Mouse (Mus musculus): ENCODE results near the gene Rps6kl1. TPM values are rescaled to one million over a fixed set of nuclear protein-coding genes. Genes with fewer than 3 reads are reported as not detected.
A peak's percentile ranks its signal among the peaks of the same experiment; 100 is the strongest.
"Not testable (repeated sequence)": the region's sequence is repeated elsewhere in the genome, so short reads cannot be mapped to it uniquely, and the experiment has no call there.

Gene Rps6kl1
- polyA plus RNA-seq, 1 experiment from 2014 or later = 1.1 TPM

DNA sequence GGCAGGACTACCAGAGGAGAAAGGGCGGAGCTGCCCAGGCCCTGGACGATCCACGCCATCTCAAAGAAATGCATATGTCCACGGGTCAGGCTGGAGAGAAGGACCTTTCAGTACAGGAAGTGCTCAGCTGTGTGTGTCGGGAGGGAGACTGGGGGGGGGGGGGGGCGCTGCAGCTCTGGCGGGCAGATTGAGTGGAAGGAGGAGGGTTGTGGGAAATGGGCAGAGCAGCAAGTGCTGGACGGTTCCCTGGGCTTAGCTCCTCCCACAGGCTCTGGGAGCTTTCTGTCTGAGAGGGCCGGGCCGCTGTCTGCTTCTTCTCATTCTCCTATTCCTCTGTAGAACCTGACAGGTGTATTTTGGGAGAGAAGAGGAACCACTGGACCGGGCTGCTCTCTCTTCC, 4.7 kb downstream of the Rps6kl1 start:
- Histone ChIP-seq H3K9ac (ENCODE audit: low read depth, low read length) (0 out of 2 replicates have a peak overlapping the region, but pooled peaks have one; percentile 4), H3K4me2 (ENCODE audit: low read length) (no peak overlapping the region), H3K27ac (no peak overlapping the region), H3K9me3 (replicated peaks; ENCODE audit: low read length) (no peaks in the 10 kb centered on the region), H3K27me3 (ENCODE audit: insufficient read depth, low read length) (peaks cover 6% of the 10 kb centered on the region), H3K36me3 (ENCODE audit: insufficient read depth, low read length) (no peaks in the 10 kb centered on the region), H3K4me3 (replicated peaks; ENCODE audit: low read depth, low read length) (no peak overlapping the region), H3K4me1 (replicated peaks; ENCODE audit: insufficient read depth, low read length) (peaks cover 7% of the 10 kb centered on the region; the same call in 1 of the 2 replicates)
- WGBS = 28% methylated on average over 9 of the region's 11 CpGs
- DNase-seq (ENCODE audit: low spot score) = peak; percentile 60
- TF ChIP-seq CTCF (IDR thresholded peaks at IDR 0.05; ENCODE audit: low read depth) = no peak
- ATAC-seq (replicated peaks; ENCODE audit: low FRiP score, low read depth) = peak; percentile 12; the same call in 1 of the 2 replicates

DNA sequence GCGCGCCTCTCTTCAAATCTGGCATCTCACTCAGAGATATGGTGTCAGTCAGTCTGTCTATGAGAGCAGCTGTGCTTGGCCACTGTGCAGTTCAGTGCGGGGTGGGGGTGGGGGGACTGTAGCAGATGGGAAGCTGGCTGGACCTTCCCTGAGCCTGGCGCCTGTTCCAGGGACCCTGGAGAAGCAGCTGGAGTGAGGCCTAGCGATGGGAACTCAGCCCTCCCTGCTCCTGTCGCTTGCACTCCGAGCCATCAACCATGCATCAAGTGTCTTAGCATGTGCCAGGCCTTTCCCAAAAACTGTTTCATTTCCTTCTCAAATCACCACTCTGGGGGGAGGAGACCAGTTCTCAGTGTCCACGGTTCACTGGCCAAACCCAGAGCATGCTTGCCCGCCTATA, 5.4 kb downstream of the Rps6kl1 start:
- no peak overlapping the region for H3K4me2 ChIP-seq (ENCODE audit: low read length)
- DNase-seq (ENCODE audit: low spot score) (no peak), ATAC-seq (replicated peaks; ENCODE audit: low FRiP score, low read depth) (no peak)
- no peak overlapping the region for H3K27ac ChIP-seq
- TF ChIP-seq CTCF (IDR thresholded peaks at IDR 0.05; ENCODE audit: low read depth) = no peak
- H3K9ac ChIP-seq (ENCODE audit: low read depth, low read length) = no peak overlapping the region
- H3K36me3 ChIP-seq (ENCODE audit: insufficient read depth, low read length) = no peaks in the 10 kb centered on the region
- WGBS = 48% methylated on average over 9 of the region's 9 CpGs
- peaks cover 3% of the 10 kb centered on the region for H3K27me3 ChIP-seq (ENCODE audit: insufficient read depth, low read length)
- H3K4me3 ChIP-seq (replicated peaks; ENCODE audit: low read depth, low read length) = no peak overlapping the region
- H3K4me1 ChIP-seq (replicated peaks; ENCODE audit: insufficient read depth, low read length) = 0 out of 2 replicates have a peak, but pooled peaks cover 2% of the 10 kb centered on the region
- no peaks in the 10 kb centered on the region for H3K9me3 ChIP-seq (replicated peaks; ENCODE audit: low read length)

DNA sequence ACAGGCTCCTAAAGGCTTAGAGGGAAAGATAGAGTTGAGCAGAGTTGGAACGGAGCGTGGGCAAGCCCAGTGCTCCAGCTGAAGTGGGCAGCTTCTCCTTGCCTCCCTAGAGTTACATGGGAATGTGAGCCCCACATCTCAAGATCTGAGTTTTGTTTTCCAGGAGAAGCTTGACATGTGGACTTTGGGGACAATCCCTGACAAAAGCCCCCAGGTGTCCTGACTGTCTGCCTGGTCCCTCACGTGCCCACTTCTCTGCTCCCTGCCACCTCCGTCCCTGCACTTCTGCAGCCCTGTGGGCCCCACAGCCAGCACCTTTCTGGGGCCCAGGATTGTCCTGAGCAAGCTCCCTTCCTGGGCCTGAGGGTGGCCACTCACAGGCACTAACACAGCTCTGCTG, 6.2 kb downstream of the Rps6kl1 start:
- no peaks in the 10 kb centered on the region for H3K27me3 ChIP-seq (ENCODE audit: insufficient read depth, low read length)
- ATAC-seq (replicated peaks; ENCODE audit: low FRiP score, low read depth) = no peak
- H3K4me1 ChIP-seq (replicated peaks; ENCODE audit: insufficient read depth, low read length) = no peaks in the 10 kb centered on the region
- no peak overlapping the region for H3K4me2 ChIP-seq (ENCODE audit: low read length)
- no peak for TF ChIP-seq CTCF (IDR thresholded peaks at IDR 0.05; ENCODE audit: low read depth)
- H3K9me3 ChIP-seq (replicated peaks; ENCODE audit: low read length) = no peaks in the 10 kb centered on the region
- H3K36me3 ChIP-seq (ENCODE audit: insufficient read depth, low read length) = no peaks in the 10 kb centered on the region
- no peak overlapping the region for H3K27ac ChIP-seq
- H3K9ac ChIP-seq (ENCODE audit: low read depth, low read length) = no peak overlapping the region
- H3K4me3 ChIP-seq (replicated peaks; ENCODE audit: low read depth, low read length) = no peak overlapping the region
- 96% methylated on average over 4 of the region's 4 CpGs for WGBS
- no peak for DNase-seq (ENCODE audit: low spot score)

DNA sequence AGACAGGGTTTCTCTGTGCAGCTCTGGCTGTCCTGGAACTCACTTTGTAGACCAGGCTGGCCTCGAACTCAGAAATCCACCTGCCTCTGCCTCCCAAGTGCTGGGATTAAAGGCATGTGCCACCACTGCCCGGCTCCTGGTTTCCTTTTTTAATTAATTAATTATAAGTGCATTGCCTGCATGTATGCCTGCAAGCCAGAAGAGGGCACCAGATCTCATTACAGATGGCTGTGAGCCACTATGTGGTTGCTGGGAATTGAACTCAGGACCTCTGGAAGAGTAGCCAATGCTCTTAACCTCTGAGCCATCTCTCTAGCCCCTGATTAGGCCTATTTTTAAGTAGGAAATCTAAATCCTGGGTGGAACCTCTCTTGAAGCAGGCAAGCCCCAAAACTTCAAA, 6.8 kb downstream of the Rps6kl1 start:
- H3K36me3 ChIP-seq (ENCODE audit: insufficient read depth, low read length); H3K9ac ChIP-seq (ENCODE audit: low read depth, low read length); H3K27me3 ChIP-seq (ENCODE audit: insufficient read depth, low read length); DNase-seq (ENCODE audit: low spot score); H3K27ac ChIP-seq; H3K4me3 ChIP-seq (replicated peaks; ENCODE audit: low read depth, low read length); ATAC-seq (replicated peaks; ENCODE audit: low FRiP score, low read depth); H3K9me3 ChIP-seq (replicated peaks; ENCODE audit: low read length); H3K4me2 ChIP-seq (ENCODE audit: low read length); H3K4me1 ChIP-seq (replicated peaks; ENCODE audit: insufficient read depth, low read length): not testable (repeated sequence)
- 77% methylated on average over 2 of the region's 2 CpGs for WGBS
- peak; percentile 52 for TF ChIP-seq CTCF (IDR thresholded peaks at IDR 0.05; ENCODE audit: low read depth)

DNA sequence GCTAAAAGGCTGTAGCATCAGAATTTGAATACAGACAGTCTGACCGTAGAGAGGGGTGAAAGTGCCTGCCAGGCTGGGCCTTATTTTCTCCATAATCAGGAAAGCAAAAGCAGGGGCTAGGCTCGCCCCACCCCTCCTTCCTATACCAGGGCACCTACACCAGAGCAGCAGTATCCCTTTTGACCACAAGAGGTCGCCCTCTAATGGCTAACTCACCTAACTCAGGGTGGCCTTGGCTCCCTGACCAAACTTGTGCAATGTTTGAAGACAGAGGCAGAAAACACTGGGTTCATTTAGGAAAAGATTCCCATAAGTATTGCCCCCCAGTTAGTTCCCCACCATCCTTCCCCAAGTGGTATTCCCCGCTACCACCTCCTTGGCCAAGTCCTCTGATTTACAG, 8.3 kb downstream of the Rps6kl1 start:
- ATAC-seq (replicated peaks; ENCODE audit: low FRiP score, low read depth) = no peak
- no peaks in the 10 kb centered on the region for H3K9me3 ChIP-seq (replicated peaks; ENCODE audit: low read length)
- H3K4me1 ChIP-seq (replicated peaks; ENCODE audit: insufficient read depth, low read length) = no peaks in the 10 kb centered on the region
- H3K27ac ChIP-seq = no peak overlapping the region
- DNase-seq (ENCODE audit: low spot score) = peak; percentile 89
- no peak overlapping the region for H3K9ac ChIP-seq (ENCODE audit: low read depth, low read length)
- H3K27me3 ChIP-seq (ENCODE audit: insufficient read depth, low read length) = no peaks in the 10 kb centered on the region
- no peak overlapping the region for H3K4me2 ChIP-seq (ENCODE audit: low read length)
- H3K36me3 ChIP-seq (ENCODE audit: insufficient read depth, low read length) = no peaks in the 10 kb centered on the region
- no peak overlapping the region for H3K4me3 ChIP-seq (replicated peaks; ENCODE audit: low read depth, low read length)
- peak; percentile 95 for TF ChIP-seq CTCF (IDR thresholded peaks at IDR 0.05; ENCODE audit: low read depth)
- 14% methylated on average over 4 of the region's 4 CpGs for WGBS

DNA sequence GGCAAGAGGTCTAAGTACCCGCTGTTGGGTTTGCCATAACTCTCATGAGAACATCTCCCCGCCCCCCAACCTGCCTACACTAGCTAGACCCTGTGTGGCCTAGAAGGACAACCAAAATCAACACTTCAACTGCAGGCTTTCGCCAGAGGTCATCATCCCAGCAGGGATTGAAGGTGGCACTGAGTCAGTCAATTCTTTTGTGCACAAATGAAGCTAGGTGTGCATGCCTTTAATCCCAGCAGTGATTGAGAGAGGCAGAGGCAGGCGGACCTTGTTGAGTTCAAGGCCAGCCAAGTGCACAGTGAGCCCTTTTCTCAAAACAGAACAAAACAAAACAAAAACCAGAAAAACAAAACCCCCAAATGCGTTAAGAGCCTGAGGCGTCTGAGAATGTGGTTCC, 10.0 kb downstream of the Rps6kl1 start:
- Histone ChIP-seq H3K9me3 (replicated peaks; ENCODE audit: low read length) (no peaks in the 10 kb centered on the region), H3K27ac (no peak overlapping the region), H3K4me3 (replicated peaks; ENCODE audit: low read depth, low read length) (no peak overlapping the region), H3K4me1 (replicated peaks; ENCODE audit: insufficient read depth, low read length) (no peaks in the 10 kb centered on the region), H3K9ac (ENCODE audit: low read depth, low read length) (no peak overlapping the region), H3K27me3 (ENCODE audit: insufficient read depth, low read length) (no peaks in the 10 kb centered on the region), H3K36me3 (ENCODE audit: insufficient read depth, low read length) (no peaks in the 10 kb centered on the region), H3K4me2 (ENCODE audit: low read length) (no peak overlapping the region)
- TF ChIP-seq CTCF (IDR thresholded peaks at IDR 0.05; ENCODE audit: low read depth) = no peak
- ATAC-seq (replicated peaks; ENCODE audit: low FRiP score, low read depth) (no peak), DNase-seq (ENCODE audit: low spot score) (no peak)
- 78% methylated on average over 6 of the region's 6 CpGs for WGBS

DNA sequence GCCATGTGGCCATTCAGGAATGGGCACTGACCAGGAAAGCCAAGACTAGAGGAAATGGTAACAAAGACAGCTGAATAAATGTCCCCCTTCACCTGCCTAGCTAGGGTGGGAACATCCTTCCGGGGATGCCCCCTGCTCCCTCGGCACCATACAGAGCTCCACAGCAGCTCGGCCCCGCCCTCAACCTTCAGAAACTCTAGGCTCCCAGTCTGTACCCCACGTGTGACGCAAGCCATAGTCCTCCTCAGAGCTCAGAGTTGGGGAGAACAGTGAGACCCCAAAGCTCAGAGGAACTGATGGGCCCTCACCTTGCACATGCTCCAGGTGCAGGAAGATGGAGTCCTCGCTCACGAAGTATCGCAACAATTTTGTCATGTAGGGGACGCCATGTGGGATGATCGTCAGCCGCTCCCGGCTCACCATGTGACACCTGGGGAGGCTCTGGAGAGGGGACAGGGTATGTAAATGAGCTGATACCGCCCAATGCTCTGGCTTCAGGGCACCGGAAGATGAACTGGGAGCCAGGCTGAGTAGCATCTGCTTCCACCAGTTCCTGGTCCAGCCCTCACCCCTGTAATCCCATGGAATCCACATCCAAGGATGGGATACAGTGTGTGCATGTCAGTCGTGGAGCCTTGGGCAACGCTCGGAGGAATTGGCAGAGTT, 10.9 kb downstream of the Rps6kl1 start:
- Histone ChIP-seq H3K4me3 (replicated peaks; ENCODE audit: low read depth, low read length) (no peak overlapping the region), H3K4me2 (ENCODE audit: low read length) (peak overlapping the region; percentile 5; the same call in 1 of the 2 replicates), H3K27ac (no peak overlapping the region), H3K4me1 (replicated peaks; ENCODE audit: insufficient read depth, low read length) (no peaks in the 10 kb centered on the region), H3K9me3 (replicated peaks; ENCODE audit: low read length) (no peaks in the 10 kb centered on the region), H3K27me3 (ENCODE audit: insufficient read depth, low read length) (no peaks in the 10 kb centered on the region), H3K36me3 (ENCODE audit: insufficient read depth, low read length) (no peaks in the 10 kb centered on the region), H3K9ac (ENCODE audit: low read depth, low read length) (no peak overlapping the region)
- no peak for TF ChIP-seq CTCF (IDR thresholded peaks at IDR 0.05; ENCODE audit: low read depth)
- ATAC-seq (replicated peaks; ENCODE audit: low FRiP score, low read depth) (no peak), DNase-seq (ENCODE audit: low spot score) (no peak)
- 51% methylated on average over 18 of the region's 18 CpGs for WGBS

Data from kidney, postnatal 0 days (tissue).